Mouse (Mus musculus) heart, adult 2 months (tissue): ENCODE data around the gene Slc38a7. TPM values are rescaled to one million over a fixed set of nuclear protein-coding genes. Genes with fewer than 3 reads are reported as not detected.
A peak's percentile ranks its signal among the peaks of the same experiment; 100 is the strongest.

Source experiments
- DNase-seq, 2 experiments: peaks; one replicate each; pipeline ENCODE4 v3.0.0; 2021
- H3K27ac ChIP-seq: fragments of 200-600 bp; 2 replicates; pipeline ENCODE4 v1.8.1; 2022
- H3K27me3 ChIP-seq: fragments of 200-500 bp; 2 replicates; pipeline ENCODE4 v1.6.1; 2012; ENCODE audit warnings: mild to moderate bottlenecking, low read length, inconsistent platforms, mixed read lengths; ENCODE audit not compliant: control insufficient read depth, insufficient read depth
- H3K36me3 ChIP-seq: fragments of 200-500 bp; 2 replicates; pipeline ENCODE4 v1.6.1; 2012; ENCODE audit warnings: low read length, inconsistent platforms; ENCODE audit not compliant: control insufficient read depth, insufficient read depth
- H3K4me1 ChIP-seq: fragments of 200-500 bp; 2 replicates; pipeline ENCODE4 v1.6.1; 2011; ENCODE audit warnings: low read length; ENCODE audit not compliant: control insufficient read depth, insufficient read depth
- H3K4me3 ChIP-seq: fragments of 200-600 bp; 2 replicates; pipeline ENCODE4 v1.8.1; 2022
- H3K79me2 ChIP-seq: fragments of 200-500 bp; replicated peaks from 2 replicates; pipeline ENCODE4 v1.6.1; 2012; ENCODE audit warnings: mild to moderate bottlenecking, inconsistent platforms, low read length, moderate library complexity, mixed read lengths; ENCODE audit not compliant: control insufficient read depth, insufficient read depth
- H3K9ac ChIP-seq: fragments of 200-500 bp; 2 replicates; pipeline ENCODE4 v1.6.1; 2012; ENCODE audit warnings: low read depth, mild to moderate bottlenecking, control low read depth, inconsistent platforms, low read length, mixed read lengths
- CTCF ChIP-seq: fragments of 200-600 bp; IDR thresholded peaks from 2 replicates; pipeline ENCODE4 v1.8.1; 2022; ENCODE audit warnings: antibody characterized with exemption, mild to moderate bottlenecking, moderate library complexity
- EP300 ChIP-seq: fragments of 200-500 bp; IDR thresholded peaks from 2 replicates; pipeline ENCODE4 v1.6.1; 2011; ENCODE audit warnings: low read depth, low read length, control low read depth; ENCODE audit not compliant: insufficient read depth
- POLR2A ChIP-seq: fragments of 200-500 bp; IDR thresholded peaks from 2 replicates; pipeline ENCODE4 v1.6.1; 2011; ENCODE audit warnings: mild to moderate bottlenecking, low read depth, low read length, control low read depth; ENCODE audit not compliant: insufficient read depth
- WGBS: fragments of 180-500 bp; shearing (Covaris S2); methylation state at CpG from one replicate; pipeline ENCODE4 v1.1.7; 2018; 5-methylcytosine and 5-hydroxymethylcytosine counted together
- intact Hi-C: fragments of 180-260 bp; cut with DNase I; formaldehyde crosslinking; loops from one replicate; pipeline ENCODE4 v1.15.1; 2025
- polyA plus RNA-seq: library from polyadenylated mRNA; depleted of rRNA; stranded (reverse); fragments of >200 nt; gene quantifications from 2 replicates; pipeline ENCODE4 v1.2.3, GENCODE M21; 2012
- total RNA-seq, 2 experiments: library from RNA; stranded (reverse); gene quantifications; 2 replicates each; pipeline ENCODE4 v1.2.3; 2021

Slc38a7 gene
- total and polyA plus RNA-seq, 3 experiments = 10.6 to 17.0 (median 10.8) TPM

DNA sequence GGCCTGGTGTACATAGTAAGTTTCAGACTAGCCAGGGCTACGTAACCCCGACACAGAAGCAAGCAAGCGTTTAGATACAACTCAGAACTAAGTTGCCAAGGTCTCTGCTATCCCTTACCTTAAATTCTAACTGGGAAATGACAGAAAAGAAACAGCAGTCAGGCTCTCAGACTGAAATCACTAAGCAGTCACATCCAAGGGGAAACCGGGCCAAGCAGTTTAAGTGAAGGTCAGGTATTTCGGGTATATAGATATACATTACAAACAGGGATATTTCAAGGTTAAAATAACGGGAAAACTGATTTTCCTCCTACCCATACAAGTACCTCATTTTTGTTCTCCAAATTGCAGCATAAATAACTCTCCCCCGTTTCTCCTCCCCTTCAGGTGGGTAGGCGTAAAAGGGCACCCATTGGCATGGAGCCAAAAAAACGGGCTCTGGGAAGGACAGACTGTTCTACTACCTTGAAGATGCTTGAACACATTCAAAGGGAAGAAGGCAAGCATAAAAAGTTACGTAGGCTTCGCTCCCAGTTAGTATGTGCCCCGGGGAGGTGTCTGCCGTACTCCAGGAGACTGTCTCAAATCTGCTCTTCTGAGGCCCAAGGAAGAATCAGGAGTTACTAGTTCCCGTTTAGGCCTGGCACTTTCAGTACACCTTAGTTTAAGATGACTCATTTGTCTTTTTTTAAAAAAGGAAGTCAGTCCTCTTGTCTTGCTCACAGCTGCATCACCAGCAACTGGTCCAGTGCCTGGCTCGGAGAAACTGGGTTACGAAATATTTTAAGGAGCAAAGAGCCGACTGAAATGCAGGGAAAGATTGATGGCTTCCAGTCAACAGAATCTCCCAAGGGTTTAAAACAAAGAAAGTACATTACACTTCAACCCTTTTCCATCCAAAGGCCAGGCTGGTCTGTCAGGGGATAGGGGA lies 33.6 kb upstream of the Slc38a7 start:
- Histone ChIP-seq H3K4me3 (peak overlapping the region; percentile 87), H3K27me3 (no peaks in the 10 kb centered on the region), H3K79me2 (peaks cover 2% of the 10 kb centered on the region; the same call in 1 of the 2 replicates), H3K27ac (peak overlapping the region; percentile 94), H3K9ac (peak overlapping the region; percentile 81), H3K36me3 (peaks cover 5% of the 10 kb centered on the region; the same call in 1 of the 2 replicates), H3K4me1 (no peaks in the 10 kb centered on the region; the same call in 1 of the 2 replicates)
- peak; percentile 48 to 56 for DNase-seq
- no peak for TF ChIP-seq EP300
- no peak for TF ChIP-seq POLR2A
- TF ChIP-seq CTCF = no peak
- WGBS = 42% methylated on average over 17 of the region's 17 CpGs
- intact Hi-C loops = no loop called here

DNA sequence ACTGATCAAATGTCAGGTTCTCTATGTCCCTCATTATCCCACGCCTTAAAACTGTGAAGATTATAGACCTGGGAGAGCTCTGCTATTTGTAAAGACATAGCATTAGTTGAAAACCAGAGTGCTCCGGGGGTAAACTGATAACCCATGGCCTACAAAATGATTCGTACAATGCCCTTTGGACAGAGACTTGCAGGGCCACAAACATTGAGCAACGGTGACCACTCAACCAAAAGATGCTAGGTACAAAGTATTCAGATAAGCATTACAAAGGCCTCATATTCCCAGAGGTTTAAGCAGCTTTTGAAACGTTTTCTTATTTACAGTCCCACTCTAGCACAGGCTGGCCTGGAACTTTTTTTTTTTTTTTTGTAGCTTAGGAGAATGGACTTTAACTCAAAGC lies 32.6 kb upstream of the Slc38a7 start:
- peaks cover 5% of the 10 kb centered on the region; the same call in 1 of the 2 replicates for H3K36me3 ChIP-seq
- 41% methylated on average over 5 of the region's 5 CpGs for WGBS
- H3K4me3 ChIP-seq = peak overlapping the region; percentile 87
- intact Hi-C loops = no loop called here
- TF ChIP-seq CTCF (no peak), EP300 (no peak), POLR2A (no peak)
- H3K27ac ChIP-seq = peak overlapping the region; percentile 94
- H3K9ac ChIP-seq = no peak overlapping the region; the same call in 1 of the 2 replicates
- no peaks in the 10 kb centered on the region for H3K27me3 ChIP-seq
- peaks cover 2% of the 10 kb centered on the region; the same call in 1 of the 2 replicates for H3K79me2 ChIP-seq
- DNase-seq = no peak
- H3K4me1 ChIP-seq = no peaks in the 10 kb centered on the region; the same call in 1 of the 2 replicates

DNA sequence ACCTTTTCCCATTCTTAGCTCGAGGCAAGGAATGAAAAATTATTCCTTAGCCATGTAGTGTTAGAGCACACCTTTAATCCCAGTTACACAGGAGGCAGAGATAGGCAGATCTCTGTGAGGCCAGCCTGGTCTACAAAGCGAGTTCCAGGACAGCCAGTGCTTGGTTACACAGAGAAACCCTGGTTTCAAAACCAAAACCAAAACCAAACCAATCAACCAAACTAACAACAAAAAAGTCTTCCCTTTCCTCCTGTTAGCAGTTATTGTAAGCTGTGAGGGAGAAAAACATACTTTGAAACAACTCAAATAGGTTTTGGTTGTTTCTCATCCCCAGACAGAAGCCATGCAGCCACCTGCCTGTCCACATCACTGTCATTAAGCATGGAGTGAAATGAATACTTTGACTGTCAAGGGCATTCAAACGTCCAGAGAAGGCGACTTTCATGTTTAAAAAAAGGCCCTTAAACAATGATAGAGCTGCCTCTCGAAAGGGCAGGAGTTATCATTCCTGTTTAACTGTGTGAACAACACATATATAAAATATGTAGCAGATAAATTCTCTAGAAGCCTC lies 32.0 kb upstream of the Slc38a7 start:
- Histone ChIP-seq H3K9ac (no peak overlapping the region), H3K36me3 (peaks cover 5% of the 10 kb centered on the region; the same call in 1 of the 2 replicates), H3K4me3 (no peak overlapping the region), H3K79me2 (peaks cover 2% of the 10 kb centered on the region; the same call in 1 of the 2 replicates), H3K4me1 (no peaks in the 10 kb centered on the region; the same call in 1 of the 2 replicates), H3K27ac (peak overlapping the region; percentile 94), H3K27me3 (no peaks in the 10 kb centered on the region)
- intact Hi-C loops = no loop called here
- 60% methylated on average over 5 of the region's 5 CpGs for WGBS
- no peak for DNase-seq
- no peak for TF ChIP-seq EP300
- TF ChIP-seq CTCF = no peak
- TF ChIP-seq POLR2A = no peak

DNA sequence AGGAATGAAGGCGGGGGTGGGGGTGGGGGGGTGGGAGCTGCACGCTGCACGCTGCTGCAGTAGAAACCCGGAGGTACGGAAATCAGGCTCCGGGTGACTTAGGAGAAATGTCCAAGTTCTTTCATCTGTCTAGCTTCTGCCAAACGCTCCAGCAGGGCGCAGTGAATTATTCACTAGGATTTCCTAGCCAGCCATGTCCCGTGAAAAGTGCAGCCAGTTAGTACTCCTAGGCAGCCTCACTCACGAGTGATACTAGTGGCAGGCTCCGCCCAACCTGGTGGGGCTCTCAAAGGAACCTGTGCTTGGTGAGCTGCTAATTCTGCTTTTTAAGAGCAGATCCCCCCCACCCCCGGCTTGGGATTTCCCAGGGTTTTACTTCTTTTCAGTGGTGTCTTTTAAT lies 31.2 kb upstream of the Slc38a7 start:
- H3K27ac ChIP-seq = no peak overlapping the region
- no peaks in the 10 kb centered on the region for H3K27me3 ChIP-seq
- no peak overlapping the region for H3K9ac ChIP-seq
- TF ChIP-seq POLR2A (no peak), EP300 (no peak), CTCF (no peak)
- H3K4me3 ChIP-seq = no peak overlapping the region
- no peaks in the 10 kb centered on the region; the same call in 1 of the 2 replicates for H3K4me1 ChIP-seq
- H3K79me2 ChIP-seq = peaks cover 2% of the 10 kb centered on the region; the same call in 1 of the 2 replicates
- peaks cover 5% of the 10 kb centered on the region; the same call in 1 of the 2 replicates for H3K36me3 ChIP-seq
- WGBS = 70% methylated on average over 12 of the region's 12 CpGs
- DNase-seq = no peak
- intact Hi-C loops = no loop called here

DNA sequence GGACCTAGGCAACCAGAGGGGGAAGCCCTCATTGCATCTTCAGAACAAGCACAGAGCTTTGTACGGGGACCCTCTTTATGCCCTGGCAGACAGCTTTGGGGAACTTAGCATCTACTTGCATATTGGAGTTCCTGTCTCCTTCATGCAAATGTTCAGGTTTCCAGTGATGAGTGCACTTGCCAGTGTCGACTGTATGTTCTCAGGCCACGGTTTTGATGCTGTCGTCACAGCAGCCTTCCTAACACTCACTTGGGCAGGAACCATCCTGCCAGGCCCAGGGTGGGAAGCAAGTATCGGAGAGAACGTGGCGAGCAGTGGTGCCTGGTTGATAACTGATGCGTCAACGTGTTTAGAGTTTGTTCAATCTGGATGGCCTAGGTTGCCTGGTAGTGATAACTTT lies 28.9 kb upstream of the Slc38a7 start:
- DNase-seq = no peak
- WGBS = 64% methylated on average over 9 of the region's 9 CpGs
- no peaks in the 10 kb centered on the region for H3K27me3 ChIP-seq
- no peak overlapping the region for H3K4me3 ChIP-seq
- H3K36me3 ChIP-seq = peaks cover 16% of the 10 kb centered on the region
- intact Hi-C loops = no loop called here
- peaks cover 8% of the 10 kb centered on the region for H3K4me1 ChIP-seq
- H3K79me2 ChIP-seq = peaks cover 2% of the 10 kb centered on the region; the same call in 1 of the 2 replicates
- no peak for TF ChIP-seq EP300
- TF ChIP-seq CTCF = no peak
- no peak for TF ChIP-seq POLR2A
- no peak overlapping the region for H3K9ac ChIP-seq
- no peak overlapping the region for H3K27ac ChIP-seq

DNA sequence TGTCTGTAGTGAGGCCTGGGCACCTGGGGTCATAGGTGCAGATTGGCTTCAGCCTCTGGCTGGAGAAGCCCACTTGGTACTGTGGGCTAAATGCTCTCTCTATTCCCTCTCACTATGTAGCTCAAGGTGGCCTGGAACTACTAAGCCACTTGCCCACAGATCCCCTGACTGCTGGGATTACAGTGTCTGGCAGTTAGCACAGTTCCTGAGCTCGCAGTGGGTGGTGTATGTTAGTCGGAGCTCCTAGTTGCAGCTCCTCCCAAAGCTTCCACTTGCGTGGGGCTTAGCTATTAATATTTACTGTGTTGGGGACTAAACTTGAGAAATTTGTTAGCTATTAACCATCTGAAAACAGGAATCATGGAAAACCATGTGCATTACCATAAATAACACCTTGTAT lies 28.2 kb upstream of the Slc38a7 start:
- peaks cover 19% of the 10 kb centered on the region for H3K36me3 ChIP-seq
- no peak overlapping the region for H3K9ac ChIP-seq
- intact Hi-C loops = no loop called here
- TF ChIP-seq POLR2A = no peak
- no peak for TF ChIP-seq EP300
- no peak for TF ChIP-seq CTCF
- H3K27me3 ChIP-seq = no peaks in the 10 kb centered on the region
- peaks cover 2% of the 10 kb centered on the region; the same call in 1 of the 2 replicates for H3K79me2 ChIP-seq
- 57% methylated on average over 3 of the region's 3 CpGs for WGBS
- no peak for DNase-seq
- no peak overlapping the region for H3K27ac ChIP-seq
- H3K4me3 ChIP-seq = no peak overlapping the region
- peaks cover 8% of the 10 kb centered on the region for H3K4me1 ChIP-seq
